Mouse (Mus musculus) neural tube, embryonic 15.5 days (tissue): ENCODE measurements at regions not wholly inside any gene's neighbourhood (a gene's known extent, or its start where the extent isn't known, plus 50 kb on each side); places are given as distances from the start of the nearest gene placed in this dataset.

ENCODE experiments used
- ATAC-seq: fragments of 200-750 bp; cut with Nextera tagmentation; 2 replicates; pipeline ENCODE4 v1.8.0; 2017; ENCODE audit warnings: mild to moderate bottlenecking, moderate TSS enrichment, moderate library complexity; ENCODE audit not compliant: low FRiP score
- H3K27ac ChIP-seq: fragments of 300-500 bp; sonication (generic); replicated peaks from 2 replicates; pipeline ENCODE4 v1.5.1; 2015; ENCODE audit warnings: mild to moderate bottlenecking, inconsistent platforms
- H3K27me3 ChIP-seq: fragments of 300-500 bp; sonication (generic); replicated peaks from 2 replicates; pipeline ENCODE4 v1.6.1; 2015; ENCODE audit warnings: inconsistent platforms
- H3K36me3 ChIP-seq: fragments of 300-500 bp; sonication (generic); 2 replicates; pipeline ENCODE4 v1.6.1; 2015; ENCODE audit warnings: inconsistent platforms
- H3K4me1 ChIP-seq: fragments of 300-500 bp; sonication (generic); 2 replicates; pipeline ENCODE4 v1.6.1; 2015; ENCODE audit warnings: inconsistent platforms
- H3K4me2 ChIP-seq: fragments of 300-500 bp; sonication (generic); 2 replicates; pipeline ENCODE4 v1.6.1; 2015; ENCODE audit warnings: inconsistent platforms, mild to moderate bottlenecking, moderate library complexity
- H3K4me3 ChIP-seq: fragments of 300-500 bp; sonication (generic); replicated peaks from 2 replicates; pipeline ENCODE4 v1.5.1; 2015; ENCODE audit warnings: mild to moderate bottlenecking, inconsistent platforms
- H3K9ac ChIP-seq: fragments of 300-500 bp; sonication (generic); replicated peaks from 2 replicates; pipeline ENCODE4 v1.6.1; 2015; ENCODE audit warnings: mild to moderate bottlenecking, inconsistent platforms
- H3K9me3 ChIP-seq: fragments of 300-500 bp; sonication (generic); replicated peaks from 2 replicates; pipeline ENCODE4 v1.6.1; 2016; ENCODE audit warnings: inconsistent platforms
- WGBS: fragments of 180-500 bp; shearing (Covaris S2); methylation state at CpG from one replicate; pipeline ENCODE4 v1.1.7; 2015; ENCODE audit warnings: mixed read lengths; 5-methylcytosine and 5-hydroxymethylcytosine counted together

DNA sequence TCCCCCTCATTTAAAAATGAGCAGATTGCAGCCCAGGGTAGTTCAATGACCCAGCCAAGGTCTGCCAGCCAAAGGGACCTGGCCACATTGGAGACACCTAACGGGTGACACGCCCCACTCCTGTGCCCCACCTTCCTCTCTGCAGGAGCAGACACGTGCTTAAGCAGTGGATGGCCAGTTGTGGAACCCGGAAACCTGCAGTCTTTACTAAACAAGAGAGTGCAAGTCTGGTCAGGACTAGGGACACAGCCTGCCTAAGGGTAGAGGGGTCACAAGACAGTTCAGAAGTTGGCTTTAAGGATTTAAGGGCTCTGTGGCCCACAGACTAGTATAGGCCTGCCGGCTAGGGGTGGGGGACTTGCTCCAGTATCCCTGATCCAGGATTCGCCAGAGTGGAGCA lies 179.2 kb upstream of the Gm4791 start:
- no peaks in the 10 kb centered on the region for H3K36me3 ChIP-seq
- no peak for ATAC-seq
- no peak overlapping the region for H3K27ac ChIP-seq
- H3K9ac ChIP-seq: no peak overlapping the region
- 53% methylated on average over 6 of the region's 6 CpGs for WGBS
- no peaks in the 10 kb centered on the region for H3K9me3 ChIP-seq
- no peak overlapping the region for H3K4me3 ChIP-seq
- H3K4me2 ChIP-seq: no peak overlapping the region
- no peaks in the 10 kb centered on the region; the same call in 1 of the 2 replicates for H3K27me3 ChIP-seq
- H3K4me1 ChIP-seq: peaks cover 14% of the 10 kb centered on the region

DNA sequence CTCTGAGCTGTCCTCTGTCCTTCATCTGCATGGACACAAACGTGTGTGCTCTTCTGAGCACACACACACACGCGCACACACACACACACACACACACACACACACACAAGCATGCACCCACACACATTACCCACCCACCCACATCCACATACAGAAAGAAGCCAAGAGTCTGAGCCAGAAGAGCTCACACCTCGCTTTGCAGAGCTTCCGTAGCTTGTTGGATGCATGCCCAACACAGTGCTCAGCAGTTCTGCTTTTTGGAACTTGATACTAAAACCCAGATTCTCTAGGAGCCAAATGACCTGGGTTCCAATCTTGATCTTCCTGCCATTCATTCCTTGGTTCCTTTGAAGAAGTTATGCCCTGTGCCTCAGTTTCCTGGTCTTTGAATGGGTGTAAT lies 182.4 kb upstream of the Gm4791 start:
- H3K9ac ChIP-seq: no peak overlapping the region
- no peak overlapping the region for H3K27ac ChIP-seq
- H3K4me1 ChIP-seq: peaks cover 15% of the 10 kb centered on the region
- no peaks in the 10 kb centered on the region for H3K36me3 ChIP-seq
- WGBS: 88% methylated on average over 5 of the region's 5 CpGs
- no peak overlapping the region for H3K4me3 ChIP-seq
- no peaks in the 10 kb centered on the region for H3K9me3 ChIP-seq
- no peaks in the 10 kb centered on the region; the same call in 1 of the 2 replicates for H3K27me3 ChIP-seq
- ATAC-seq: no peak
- no peak overlapping the region for H3K4me2 ChIP-seq

DNA sequence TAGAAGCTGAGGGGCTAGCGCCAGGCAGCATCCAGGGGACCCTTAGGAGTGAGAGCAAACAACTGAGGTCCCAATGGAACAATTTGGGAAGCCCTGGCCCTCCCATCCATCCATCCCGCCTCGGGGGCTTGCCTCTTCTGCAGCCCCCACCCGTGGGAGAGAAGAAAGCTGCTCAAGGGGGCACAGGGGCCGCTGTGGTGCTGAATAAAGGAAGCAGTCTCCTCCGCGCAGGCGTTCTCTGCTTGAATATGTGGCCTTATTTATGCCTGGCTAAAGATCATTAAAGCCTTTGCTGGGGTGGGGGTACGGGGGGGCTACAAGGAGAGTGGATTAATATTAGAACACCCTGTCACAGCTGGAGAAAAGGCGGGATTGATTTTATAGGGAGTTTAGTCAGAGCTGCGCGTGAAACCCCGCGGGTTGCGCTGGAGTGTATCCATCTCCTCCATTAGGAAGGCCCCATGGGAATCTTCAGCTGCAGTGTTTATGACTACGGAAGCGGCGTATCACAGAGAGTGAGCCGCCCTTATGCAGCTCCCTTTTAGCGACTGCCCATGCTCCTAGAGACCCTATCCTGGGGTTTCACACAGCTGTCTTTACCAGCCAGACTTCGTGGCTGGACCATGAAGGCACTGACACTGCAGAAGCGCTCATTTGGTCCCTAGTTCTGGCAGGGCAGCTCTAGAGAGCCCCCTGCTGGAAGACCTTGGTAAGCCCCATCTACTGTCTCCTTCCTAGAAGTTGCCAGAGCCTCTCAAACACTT lies 183.9 kb upstream of the Gm4791 start:
- Histone ChIP-seq H3K27me3 (no peaks in the 10 kb centered on the region; the same call in 1 of the 2 replicates), H3K9ac (peak overlapping the region; percentile 30), H3K9me3 (no peaks in the 10 kb centered on the region), H3K4me1 (peaks cover 12% of the 10 kb centered on the region), H3K4me3 (peak overlapping the region; percentile 31), H3K27ac (peak overlapping the region; percentile 64), H3K4me2 (peak overlapping the region; percentile 59), H3K36me3 (no peaks in the 10 kb centered on the region)
- ATAC-seq: peak; percentile 79
- WGBS: 6% methylated on average over 22 of the region's 22 CpGs

DNA sequence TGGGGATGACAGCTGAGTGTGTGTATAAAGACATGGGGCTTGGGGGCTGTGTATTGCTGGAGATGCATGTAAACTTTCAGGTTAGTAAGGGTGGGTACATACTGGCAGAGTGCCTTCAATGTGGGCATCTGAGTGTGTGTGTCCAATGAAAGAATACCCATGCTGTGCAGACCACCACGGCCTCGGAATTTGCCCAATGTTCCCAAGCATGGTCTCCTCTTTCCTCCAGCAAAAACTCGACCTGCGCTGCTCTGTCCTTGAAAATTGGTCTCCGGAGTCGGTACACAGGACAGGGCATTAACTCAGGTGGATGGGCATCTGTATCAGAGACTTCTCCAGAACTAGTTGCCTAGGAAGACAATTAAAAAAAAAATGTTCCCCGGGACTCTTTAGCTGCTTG lies 188.3 kb upstream of the Gm4791 start:
- Histone ChIP-seq H3K4me1 (peaks cover 13% of the 10 kb centered on the region), H3K9ac (no peak overlapping the region), H3K4me3 (no peak overlapping the region), H3K9me3 (no peaks in the 10 kb centered on the region), H3K27me3 (no peaks in the 10 kb centered on the region), H3K27ac (no peak overlapping the region), H3K36me3 (no peaks in the 10 kb centered on the region), H3K4me2 (no peak overlapping the region)
- ATAC-seq: no peak
- WGBS: 87% methylated on average over 7 of the region's 7 CpGs

DNA sequence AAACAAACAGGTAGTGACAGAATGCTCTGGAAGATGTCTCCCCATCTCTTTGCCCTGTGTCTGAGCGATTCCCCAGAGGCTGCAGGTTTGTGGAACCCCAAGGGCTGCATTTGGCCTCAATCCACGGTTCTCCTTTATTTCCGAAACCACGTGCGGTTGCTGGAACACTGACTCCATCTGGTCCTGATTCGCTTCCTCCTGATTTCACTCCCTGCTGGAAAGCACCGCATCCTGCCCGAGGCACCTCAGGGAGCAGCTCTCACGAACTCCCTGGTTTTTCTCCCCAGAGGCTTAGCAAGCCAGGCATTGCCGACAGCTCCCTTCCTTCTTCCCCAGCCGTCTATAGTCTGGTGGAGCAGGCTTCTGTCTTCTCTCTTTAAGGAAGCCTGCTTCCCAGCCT lies 203.1 kb upstream of the Gm4791 start:
- Histone ChIP-seq H3K4me3 (no peak overlapping the region), H3K9ac (no peak overlapping the region), H3K27ac (no peak overlapping the region), H3K4me1 (no peaks in the 10 kb centered on the region), H3K36me3 (no peaks in the 10 kb centered on the region), H3K27me3 (no peaks in the 10 kb centered on the region; the same call in 1 of the 2 replicates), H3K4me2 (no peak overlapping the region), H3K9me3 (no peaks in the 10 kb centered on the region)
- no peak for ATAC-seq
- 55% methylated on average over 11 of the region's 11 CpGs for WGBS

DNA sequence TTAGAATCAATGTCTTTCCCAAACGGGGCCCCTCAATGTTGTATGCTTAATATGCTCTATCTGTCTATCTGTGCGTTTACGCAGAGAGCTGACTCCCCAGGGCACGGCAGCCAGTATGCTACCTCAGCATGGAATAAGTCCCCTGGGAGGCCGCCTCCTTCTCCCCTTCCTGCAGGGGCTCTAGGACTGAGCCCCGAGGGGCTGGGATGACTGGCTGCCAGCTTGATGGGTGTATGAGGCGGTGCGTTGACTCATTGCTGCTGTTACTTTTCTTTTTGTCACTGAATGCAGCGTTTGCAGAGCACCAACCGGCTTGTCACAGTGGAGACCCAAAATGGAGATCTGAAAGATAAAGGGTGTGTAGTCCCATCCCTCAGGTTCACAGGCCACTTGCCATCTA lies 209.5 kb upstream of the Gm4791 start:
- no peaks in the 10 kb centered on the region for H3K9me3 ChIP-seq
- ATAC-seq: no peak
- H3K4me1 ChIP-seq: peaks cover 8% of the 10 kb centered on the region
- no peak overlapping the region for H3K9ac ChIP-seq
- no peaks in the 10 kb centered on the region for H3K36me3 ChIP-seq
- H3K4me2 ChIP-seq: no peak overlapping the region
- no peak overlapping the region for H3K4me3 ChIP-seq
- H3K27ac ChIP-seq: no peak overlapping the region
- 74% methylated on average over 10 of the region's 10 CpGs for WGBS
- no peaks in the 10 kb centered on the region; the same call in 1 of the 2 replicates for H3K27me3 ChIP-seq

DNA sequence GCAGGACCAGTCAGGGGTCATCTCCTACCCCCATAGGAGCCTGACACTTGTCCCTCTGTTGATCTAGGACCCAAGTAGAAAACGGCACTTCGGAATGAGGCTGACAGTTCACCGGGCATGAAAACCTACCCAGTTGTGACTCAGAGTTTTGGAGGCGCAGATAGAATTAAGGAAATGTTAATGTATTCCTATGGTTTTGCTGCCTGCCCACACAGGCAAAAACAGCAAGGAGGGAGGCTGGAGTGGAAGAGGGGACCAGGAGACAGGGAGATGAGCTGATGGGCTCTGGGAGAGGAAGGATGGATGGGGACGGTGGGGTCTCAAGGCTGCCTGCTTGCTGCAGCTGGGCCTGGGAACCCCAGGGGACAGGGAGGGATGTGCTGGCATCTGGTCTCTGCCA lies 210.1 kb upstream of the Gm4791 start:
- Histone ChIP-seq H3K9me3 (no peaks in the 10 kb centered on the region), H3K36me3 (no peaks in the 10 kb centered on the region), H3K27ac (no peak overlapping the region), H3K4me2 (no peak overlapping the region), H3K4me3 (no peak overlapping the region), H3K9ac (no peak overlapping the region), H3K4me1 (peaks cover 8% of the 10 kb centered on the region), H3K27me3 (no peaks in the 10 kb centered on the region; the same call in 1 of the 2 replicates)
- ATAC-seq: no peak
- 80% methylated on average over 5 of the region's 5 CpGs for WGBS

DNA sequence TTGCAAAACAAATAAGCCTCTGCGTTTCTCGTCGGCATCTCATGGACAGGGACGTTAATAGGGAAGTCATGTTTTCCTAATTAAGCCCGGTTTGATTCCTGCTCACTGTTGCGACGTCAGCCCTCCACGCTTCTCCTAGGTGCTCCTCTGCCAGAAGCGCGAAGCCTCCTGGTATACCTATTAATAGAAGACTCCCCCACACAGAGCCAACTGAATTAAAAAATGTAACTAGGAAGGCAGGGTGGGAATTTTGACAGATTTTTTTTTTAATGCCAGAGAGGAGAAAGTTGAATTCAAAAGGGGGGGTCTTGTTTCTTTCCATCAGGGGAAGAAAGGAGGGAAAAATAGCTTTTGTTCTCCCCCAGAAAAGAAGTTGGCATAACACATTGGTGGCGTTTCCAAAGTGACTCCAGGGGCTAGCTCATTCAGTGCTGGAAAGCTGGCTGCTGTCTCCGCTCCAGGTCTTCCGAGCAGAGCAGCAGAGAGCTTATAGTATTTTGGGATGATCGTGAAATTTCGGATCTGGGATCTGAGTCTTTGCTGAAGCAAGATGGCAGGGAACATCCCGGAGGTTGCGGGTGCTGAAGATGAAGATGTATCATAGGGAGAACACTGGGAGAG lies 214.1 kb upstream of the Gm4791 start:
- H3K4me2 ChIP-seq: no peak overlapping the region
- H3K4me1 ChIP-seq: peaks cover 25% of the 10 kb centered on the region
- H3K27me3 ChIP-seq: no peaks in the 10 kb centered on the region
- H3K36me3 ChIP-seq: no peaks in the 10 kb centered on the region
- no peaks in the 10 kb centered on the region for H3K9me3 ChIP-seq
- WGBS: 52% methylated on average over 17 of the region's 17 CpGs
- no peak overlapping the region for H3K27ac ChIP-seq
- H3K9ac ChIP-seq: no peak overlapping the region
- ATAC-seq: no peak
- H3K4me3 ChIP-seq: no peak overlapping the region

DNA sequence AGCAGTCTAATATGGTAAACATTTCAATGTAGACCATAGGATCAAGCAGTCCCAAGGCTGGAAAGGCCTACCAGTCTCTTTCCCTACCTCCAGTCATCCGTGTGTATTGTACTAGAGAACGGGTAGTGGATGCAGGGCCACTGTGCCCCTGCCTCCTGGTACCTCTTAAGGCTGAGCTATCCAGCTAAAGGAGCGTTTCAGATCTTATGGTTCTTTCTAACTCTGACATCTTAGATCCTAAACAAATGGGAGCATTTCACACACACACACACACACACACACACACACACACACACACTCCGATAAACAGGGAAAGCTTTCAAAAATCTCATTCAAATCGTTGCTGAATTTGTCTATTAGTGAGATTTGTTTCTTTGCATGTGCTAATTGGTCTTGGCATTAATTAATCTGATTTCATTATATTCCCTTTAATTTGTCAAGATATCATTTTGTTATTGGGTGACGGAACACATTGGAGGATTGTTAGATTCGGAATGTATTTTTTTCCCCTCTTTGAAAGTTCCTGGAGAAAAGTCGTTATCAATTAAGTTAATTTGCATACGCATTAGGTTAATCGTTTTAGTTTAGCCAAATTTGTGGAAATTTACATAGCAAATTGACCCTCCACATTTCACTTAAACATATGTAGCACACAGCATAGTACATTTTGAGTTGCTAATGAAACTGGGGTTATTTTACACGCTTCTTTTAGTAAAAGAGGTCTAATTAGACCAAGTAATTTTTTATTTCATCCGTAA lies 214.8 kb upstream of the Gm4791 start:
- Histone ChIP-seq H3K36me3 (no peaks in the 10 kb centered on the region), H3K4me2 (no peak overlapping the region), H3K27ac (0 out of 2 replicates have a peak overlapping the region, but pooled peaks have one; percentile 37), H3K9ac (no peak overlapping the region), H3K4me3 (no peak overlapping the region), H3K9me3 (no peaks in the 10 kb centered on the region), H3K4me1 (peaks cover 25% of the 10 kb centered on the region), H3K27me3 (no peaks in the 10 kb centered on the region)
- WGBS: 61% methylated on average over 12 of the region's 12 CpGs
- ATAC-seq: no peak

DNA sequence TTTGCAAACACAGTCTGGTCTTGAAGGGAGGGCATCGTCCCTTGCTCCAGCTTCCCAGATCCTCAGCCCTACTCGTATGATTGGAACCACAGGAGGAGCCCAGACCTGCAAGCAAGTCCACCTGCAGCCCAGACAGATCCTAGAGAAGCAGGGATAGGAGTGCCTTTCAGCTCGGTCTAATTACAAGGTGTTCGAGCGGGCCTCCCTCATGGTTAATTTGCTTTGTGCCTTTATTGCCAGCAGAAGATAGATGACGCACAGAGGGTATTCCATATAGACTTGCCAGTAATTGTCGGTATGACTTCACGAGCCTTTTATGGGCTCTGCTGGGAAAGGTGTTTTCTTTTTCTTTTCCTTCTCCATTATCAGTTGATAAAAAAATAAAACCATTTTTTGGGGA lies 216.9 kb upstream of the Gm4791 start:
- Histone ChIP-seq H3K27me3 (no peaks in the 10 kb centered on the region), H3K4me2 (no peak overlapping the region), H3K4me1 (peaks cover 25% of the 10 kb centered on the region), H3K4me3 (no peak overlapping the region), H3K9me3 (no peaks in the 10 kb centered on the region), H3K9ac (no peak overlapping the region), H3K36me3 (no peaks in the 10 kb centered on the region), H3K27ac (no peak overlapping the region)
- 35% methylated on average over 8 of the region's 8 CpGs for WGBS
- no peak for ATAC-seq

DNA sequence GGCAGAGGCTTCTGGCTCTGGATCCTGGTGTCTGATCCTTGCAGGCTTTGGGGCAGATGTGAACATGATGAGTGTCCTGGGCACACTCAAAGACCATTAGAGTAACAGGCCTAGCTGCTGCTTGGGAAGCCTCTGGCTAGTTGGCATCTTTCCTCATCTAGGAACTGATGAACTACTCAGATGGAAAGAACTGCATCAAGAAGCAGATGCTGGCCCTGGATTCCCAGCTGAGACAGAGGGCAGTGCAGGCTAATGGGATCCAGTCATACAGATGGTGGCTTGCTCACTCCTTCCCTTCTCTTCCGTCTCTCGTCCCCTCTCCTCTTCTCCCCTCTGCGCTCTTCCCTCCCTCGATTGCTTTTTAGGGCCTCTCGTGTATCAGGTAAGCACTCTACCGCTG lies 219.8 kb upstream of the Gm4791 start:
- H3K36me3 ChIP-seq: no peaks in the 10 kb centered on the region
- ATAC-seq: no peak
- no peak overlapping the region for H3K4me2 ChIP-seq
- no peaks in the 10 kb centered on the region for H3K27me3 ChIP-seq
- H3K4me1 ChIP-seq: peaks cover 17% of the 10 kb centered on the region
- H3K9ac ChIP-seq: no peak overlapping the region
- H3K9me3 ChIP-seq: no peaks in the 10 kb centered on the region
- no peak overlapping the region for H3K27ac ChIP-seq
- no peak overlapping the region for H3K4me3 ChIP-seq
- 82% methylated on average over 6 of the region's 6 CpGs for WGBS

DNA sequence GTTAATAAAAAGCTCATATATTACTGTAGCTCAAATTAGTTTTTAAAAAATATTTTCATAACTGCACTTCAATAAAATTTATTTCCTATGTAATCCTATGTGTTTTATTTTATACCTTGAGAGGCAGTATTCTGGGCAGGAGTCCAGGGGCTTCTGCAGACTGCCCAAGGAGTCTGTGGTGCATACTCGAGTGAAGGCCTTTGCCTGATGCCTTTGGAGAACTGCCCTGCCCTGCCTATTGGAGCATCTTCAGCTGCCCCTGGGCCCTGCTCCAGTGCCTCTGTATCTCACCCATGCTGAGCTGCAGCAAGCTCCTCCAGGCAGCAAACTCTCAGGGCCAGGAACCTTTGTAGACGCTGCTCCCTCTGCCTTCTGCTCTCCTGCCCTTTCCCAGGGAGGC lies 223.7 kb upstream of the Gm4791 start:
- 73% methylated on average over 2 of the region's 2 CpGs for whole genome bisulfite sequencing
- Histone ChIP-seq H3K9ac (no peak overlapping the region), H3K9me3 (no peaks in the 10 kb centered on the region), H3K27ac (no peak overlapping the region), H3K4me1 (peaks cover 6% of the 10 kb centered on the region; the same call in 1 of the 2 replicates), H3K4me2 (no peak overlapping the region), H3K4me3 (no peak overlapping the region), H3K36me3 (no peaks in the 10 kb centered on the region), H3K27me3 (no peaks in the 10 kb centered on the region)
- no peak for ATAC-seq
